Mouse (Mus musculus) hindbrain, embryonic 13.5 days (tissue): ENCODE data around the gene Hoxa10. TPM values are rescaled to one million over a fixed set of nuclear protein-coding genes. Genes with fewer than 3 reads are reported as not detected.
A peak's percentile ranks its signal among the peaks of the same experiment; 100 is the strongest.

ENCODE experiments used
- ATAC-seq: fragments of 200-750 bp; cut with Nextera tagmentation; 2 replicates; pipeline ENCODE4 v1.8.0; 2017; ENCODE audit warnings: moderate TSS enrichment; ENCODE audit not compliant: low FRiP score
- H3K27ac ChIP-seq: fragments of 300-500 bp; sonication (generic); 2 replicates; pipeline ENCODE4 v1.5.1; 2015; ENCODE audit warnings: inconsistent platforms, mild to moderate bottlenecking, moderate library complexity
- H3K27me3 ChIP-seq: fragments of 300-500 bp; sonication (generic); 2 replicates; pipeline ENCODE4 v1.6.1; 2015; ENCODE audit warnings: mild to moderate bottlenecking, inconsistent platforms
- H3K36me3 ChIP-seq: fragments of 300-500 bp; sonication (generic); 2 replicates; pipeline ENCODE4 v1.6.1; 2015; ENCODE audit warnings: mild to moderate bottlenecking, inconsistent platforms
- H3K4me1 ChIP-seq: fragments of 300-500 bp; sonication (generic); replicated peaks from 2 replicates; pipeline ENCODE4 v1.6.1; 2015; ENCODE audit warnings: inconsistent platforms
- H3K4me2 ChIP-seq: fragments of 300-500 bp; sonication (generic); 2 replicates; pipeline ENCODE4 v1.6.1; 2015; ENCODE audit warnings: inconsistent platforms, mild to moderate bottlenecking, moderate library complexity
- H3K4me3 ChIP-seq: fragments of 300-500 bp; sonication (generic); 2 replicates; pipeline ENCODE4 v1.5.1; 2015; ENCODE audit warnings: mild to moderate bottlenecking, inconsistent platforms
- H3K9ac ChIP-seq: fragments of 300-500 bp; sonication (generic); 2 replicates; pipeline ENCODE4 v1.6.1; 2015; ENCODE audit warnings: mild to moderate bottlenecking, inconsistent platforms
- H3K9me3 ChIP-seq: fragments of 300-500 bp; sonication (generic); 2 replicates; pipeline ENCODE4 v1.6.1; 2016; ENCODE audit warnings: inconsistent platforms
- WGBS: fragments of 180-500 bp; shearing (Covaris S2); methylation state at CpG from one replicate; pipeline ENCODE4 v1.1.7; 2015; 5-methylcytosine and 5-hydroxymethylcytosine counted together
- polyA plus RNA-seq: library from polyadenylated mRNA; unstranded; fragments of >200 nt; fragmentation: Nextera tagmentation; extraction: Ambion mirVana; gene quantifications from 2 replicates; pipeline ENCODE4 v1.2.1, GENCODE M21; 2015

Hoxa10 gene
- polyA plus RNA-seq, 1 experiment from 2014 or later = 0.22 TPM

GRCm38 (mm10) chr6:52215771-52216535 is 24.7 kb downstream of the Hoxa10 start:
- ATAC-seq = no peak
- Histone ChIP-seq H3K27ac (peak overlapping the region; percentile 42), H3K9ac (0 out of 2 replicates have a peak overlapping the region, but pooled peaks have one; percentile 11), H3K36me3 (no peaks in the 10 kb centered on the region), H3K27me3 (peaks cover 100% of the 10 kb centered on the region), H3K4me1 (peaks cover 32% of the 10 kb centered on the region), H3K4me2 (peak overlapping the region; percentile 34), H3K9me3 (no peaks in the 10 kb centered on the region), H3K4me3 (peak overlapping the region; percentile 33)
- WGBS = 2% methylated on average over 30 of the region's 30 CpGs

GRCm38 (mm10) chr6:52215070-52215469 is 25.6 kb downstream of the Hoxa10 start:
- H3K9me3 ChIP-seq = no peaks in the 10 kb centered on the region
- peak overlapping the region; percentile 34; the same call in 1 of the 2 replicates for H3K4me2 ChIP-seq
- no peak overlapping the region for H3K9ac ChIP-seq
- ATAC-seq = no peak
- no peaks in the 10 kb centered on the region for H3K36me3 ChIP-seq
- peaks cover 99% of the 10 kb centered on the region for H3K27me3 ChIP-seq
- H3K4me3 ChIP-seq = no peak overlapping the region
- WGBS = 14% methylated on average over 3 of the region's 3 CpGs
- H3K27ac ChIP-seq = no peak overlapping the region
- H3K4me1 ChIP-seq = peaks cover 32% of the 10 kb centered on the region

DNA sequence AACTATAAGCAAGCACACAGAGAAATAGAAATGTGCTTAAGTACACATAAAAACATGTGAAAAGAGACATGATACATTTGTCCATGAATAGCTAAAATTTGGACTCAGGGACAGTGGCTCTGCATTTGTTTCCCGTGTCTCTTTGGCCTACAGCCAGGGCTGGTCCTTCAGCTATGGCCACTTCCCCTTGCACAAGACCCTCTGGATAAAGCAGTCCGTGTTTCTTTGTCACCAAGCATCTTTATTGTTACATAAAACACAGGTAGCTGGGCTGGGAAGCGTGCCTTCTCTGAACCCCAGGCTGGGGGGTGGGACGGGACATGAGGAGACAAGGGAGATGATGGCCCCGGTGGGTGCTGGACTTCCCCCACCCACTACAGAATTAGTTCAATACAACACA is 26.4 kb downstream of the Hoxa10 start:
- no peak for ATAC-seq
- WGBS = 24% methylated on average over 5 of the region's 5 CpGs
- Histone ChIP-seq H3K27ac (no peak overlapping the region), H3K4me1 (peaks cover 38% of the 10 kb centered on the region), H3K4me3 (no peak overlapping the region), H3K36me3 (no peaks in the 10 kb centered on the region), H3K9ac (no peak overlapping the region), H3K27me3 (peaks cover 99% of the 10 kb centered on the region), H3K9me3 (no peaks in the 10 kb centered on the region), H3K4me2 (no peak overlapping the region)

- Histone ChIP-seq H3K4me2 (peak within 1 kb of the TSS; percentile 64), H3K4me1 (peaks cover 47% of the 10 kb centered on the region), H3K9ac (peak within 1 kb of the TSS; percentile 49), H3K27ac (peak within 1 kb of the TSS; percentile 82), H3K36me3 (no peaks in the 10 kb centered on the region), H3K9me3 (no peaks in the 10 kb centered on the region), H3K27me3 (peaks cover 99% of the 10 kb centered on the region), H3K4me3 (peak within 1 kb of the TSS; percentile 34)
- 6% methylated on average over 38 of the region's 38 CpGs for WGBS
- ATAC-seq = no peak
Measured at GRCm38 (mm10) chr6:52213119-52213986, 27.3 kb downstream of the Hoxa10 start, which contains the start of the genes Hoxa3 and Gm28308. TSS of gene Hoxa3 (minus strand) at chr6:52213336. TSS of gene Gm28308 (minus strand) at chr6:52213339.

- Histone ChIP-seq H3K27ac (peak overlapping the region; percentile 82), H3K27me3 (peaks cover 99% of the 10 kb centered on the region), H3K4me2 (peak overlapping the region; percentile 64), H3K9ac (peak overlapping the region; percentile 49; the same call in 1 of the 2 replicates), H3K4me3 (peak overlapping the region; percentile 34), H3K36me3 (no peaks in the 10 kb centered on the region), H3K9me3 (no peaks in the 10 kb centered on the region), H3K4me1 (peaks cover 50% of the 10 kb centered on the region)
- 1% methylated on average over 22 of the region's 22 CpGs for WGBS
- ATAC-seq = no peak
Measured at GRCm38 (mm10) chr6:52212556-52213118, 28.0 kb downstream of the Hoxa10 start.

GRCm38 (mm10) chr6:52211961-52212360 is 28.7 kb downstream of the Hoxa10 start:
- peak overlapping the region; percentile 49 for H3K9ac ChIP-seq
- WGBS = 4% methylated on average over 13 of the region's 13 CpGs
- H3K4me3 ChIP-seq = peak overlapping the region; percentile 34

DNA sequence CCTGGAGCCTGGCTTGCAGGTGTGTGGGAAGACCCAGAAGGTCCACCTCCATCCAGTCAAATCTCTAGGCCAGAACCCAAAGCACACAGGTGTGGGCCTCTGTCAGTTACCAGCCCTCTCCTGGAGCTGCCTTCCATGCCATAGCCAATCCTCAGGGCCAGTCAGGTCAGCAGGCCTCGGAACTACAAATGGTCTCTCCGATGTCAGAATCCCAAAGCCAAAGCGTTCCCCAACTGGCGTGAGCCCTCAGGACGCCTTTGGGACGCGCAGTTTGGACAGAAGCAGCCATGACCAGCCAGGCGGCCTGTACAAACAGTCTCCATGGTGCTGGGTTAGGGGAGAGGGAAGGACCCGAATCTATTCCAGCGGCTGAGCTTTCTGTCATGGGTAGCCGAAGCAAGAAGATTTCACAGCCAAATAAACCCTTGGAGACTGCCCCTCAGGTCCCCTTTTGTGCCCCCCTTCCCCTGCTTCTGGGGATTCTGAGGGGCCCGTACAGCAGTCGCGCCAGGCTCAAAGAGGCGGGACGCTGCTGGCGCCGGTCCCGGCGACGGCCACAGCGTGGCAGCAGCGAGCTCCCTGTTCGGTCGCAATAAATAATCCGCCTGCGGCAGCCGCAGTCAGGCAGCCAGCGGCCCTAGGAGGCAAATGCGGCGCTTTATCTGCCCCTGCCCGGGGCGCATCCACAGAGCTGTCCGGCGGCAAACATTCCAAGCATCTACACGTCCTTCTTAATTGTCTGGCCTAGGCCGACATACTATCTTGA is 29.3 kb downstream of the Hoxa10 start:
- peak overlapping the region; percentile 34 for H3K4me3 ChIP-seq
- peak overlapping the region; percentile 64 for H3K4me2 ChIP-seq
- peak overlapping the region; percentile 82 for H3K27ac ChIP-seq
- peak; percentile 38; the same call in 1 of the 2 replicates for ATAC-seq
- H3K4me1 ChIP-seq = peaks cover 40% of the 10 kb centered on the region
- no peaks in the 10 kb centered on the region for H3K36me3 ChIP-seq
- no peaks in the 10 kb centered on the region for H3K9me3 ChIP-seq
- H3K27me3 ChIP-seq = peaks cover 99% of the 10 kb centered on the region
- 1% methylated on average over 37 of the region's 37 CpGs for WGBS
- H3K9ac ChIP-seq = peak overlapping the region; percentile 63

More at GRCm38 (mm10) chr6:52211961-52212360, 28.7 kb downstream of the Hoxa10 start:
- Histone ChIP-seq H3K36me3 (no peaks in the 10 kb centered on the region), H3K27ac (peak overlapping the region; percentile 82), H3K4me2 (peak overlapping the region; percentile 64), H3K27me3 (peaks cover 99% of the 10 kb centered on the region), H3K9me3 (no peaks in the 10 kb centered on the region), H3K4me1 (peaks cover 43% of the 10 kb centered on the region)
- ATAC-seq = no peak

- no peak for ATAC-seq
- no peaks in the 10 kb centered on the region for H3K36me3 ChIP-seq
- peak overlapping the region; percentile 91 for H3K27ac ChIP-seq
- H3K4me2 ChIP-seq = peak overlapping the region; percentile 64
- H3K9ac ChIP-seq = peak overlapping the region; percentile 70
- 9% methylated on average over 12 of the region's 12 CpGs for WGBS
- no peaks in the 10 kb centered on the region for H3K9me3 ChIP-seq
- H3K4me3 ChIP-seq = peak overlapping the region; percentile 58
- peaks cover 45% of the 10 kb centered on the region for H3K4me1 ChIP-seq
- peaks cover 99% of the 10 kb centered on the region for H3K27me3 ChIP-seq
Measured at GRCm38 (mm10) chr6:52209685-52210046, 31.0 kb downstream of the Hoxa10 start.

DNA sequence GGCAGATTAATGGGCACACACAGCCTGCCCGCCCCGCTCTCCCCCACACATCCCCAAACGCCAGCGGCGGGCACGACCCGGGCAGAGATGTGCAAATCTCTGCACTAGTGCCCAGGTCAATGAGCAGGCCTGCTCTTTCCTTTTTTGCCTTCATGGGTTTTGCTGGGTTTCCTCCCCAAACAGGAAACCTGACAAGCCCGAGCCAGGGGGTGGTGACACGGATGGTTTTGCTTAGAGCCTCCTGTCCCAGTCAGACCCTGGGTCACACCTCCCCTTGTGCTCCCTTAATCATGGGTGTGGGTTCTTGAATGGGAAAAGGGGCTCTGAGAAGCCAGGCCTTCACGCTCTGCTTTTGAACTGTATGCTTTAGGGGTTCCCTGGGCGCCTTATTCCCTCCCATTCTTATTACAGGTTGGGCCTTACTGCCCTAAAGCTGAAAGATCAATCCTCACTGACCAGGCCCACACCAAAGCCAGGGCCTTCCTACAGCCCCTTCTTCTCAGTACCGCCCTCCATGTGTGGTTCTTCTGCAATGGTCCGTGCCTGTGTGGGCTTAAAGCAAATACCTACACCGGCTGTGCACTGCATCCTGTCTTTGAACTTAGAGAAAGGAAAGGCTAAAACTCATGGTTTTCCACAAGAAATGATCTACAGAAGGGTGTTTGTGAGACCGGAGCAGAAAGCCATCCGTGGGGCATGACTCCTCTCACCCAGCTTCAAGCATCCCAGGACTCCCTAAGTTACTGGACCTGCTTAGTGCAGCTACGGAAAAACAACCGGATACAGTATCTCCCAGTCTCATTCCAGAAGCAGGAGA is 31.6 kb downstream of the Hoxa10 start:
- no peaks in the 10 kb centered on the region for H3K9me3 ChIP-seq
- H3K4me2 ChIP-seq = peak overlapping the region; percentile 64
- peaks cover 49% of the 10 kb centered on the region for H3K4me1 ChIP-seq
- H3K27ac ChIP-seq = peak overlapping the region; percentile 91
- no peaks in the 10 kb centered on the region for H3K36me3 ChIP-seq
- 4% methylated on average over 18 of the region's 18 CpGs for WGBS
- 0 out of 2 replicates have a peak, but pooled peaks have one; percentile 1 for ATAC-seq
- peak overlapping the region; percentile 70; the same call in 1 of the 2 replicates for H3K9ac ChIP-seq
- peak overlapping the region; percentile 58 for H3K4me3 ChIP-seq
- peaks cover 99% of the 10 kb centered on the region for H3K27me3 ChIP-seq

DNA sequence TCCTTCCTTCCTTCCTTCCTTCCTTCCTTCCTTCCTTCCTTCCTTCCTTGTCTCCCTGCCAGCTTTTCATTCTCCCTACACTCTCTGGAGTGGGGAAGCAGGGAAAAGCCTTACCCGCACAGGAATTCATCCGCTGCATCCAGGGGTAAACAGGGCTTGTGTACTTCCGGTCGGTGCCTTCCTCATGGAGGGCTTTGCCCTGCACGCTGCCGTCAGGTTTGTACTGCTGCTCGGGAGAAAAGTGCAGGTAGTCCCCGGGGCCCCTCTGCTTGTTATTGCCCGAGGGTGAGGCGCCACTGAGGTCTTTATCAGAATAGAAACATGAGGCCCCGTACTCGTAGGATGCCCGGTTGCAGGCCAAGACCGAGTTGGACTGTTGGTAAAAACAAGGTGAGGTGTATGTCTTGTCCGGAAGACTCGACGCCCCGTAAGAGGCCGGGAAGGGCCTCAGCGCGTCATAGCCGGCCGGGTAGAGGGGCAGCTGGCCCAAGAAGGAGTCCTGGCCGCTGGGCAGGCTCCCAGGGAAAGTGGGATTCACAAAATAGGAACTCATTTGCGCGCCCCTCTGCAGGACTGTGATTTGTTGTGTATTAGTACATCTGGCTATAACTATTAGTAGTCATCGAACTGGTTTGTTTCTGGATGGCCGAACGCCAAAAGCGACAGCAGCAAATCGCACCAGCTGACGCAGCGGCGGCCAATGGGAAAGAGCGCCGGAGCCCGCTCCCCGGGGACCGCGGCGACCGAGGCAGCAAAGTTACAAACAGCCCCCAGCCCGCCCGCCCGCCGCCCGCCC is 32.4 kb downstream of the Hoxa10 start, which contains the start of gene Hoxa6:
TSS of gene Hoxa6 (minus strand) at position 651 of the 796 bp plus-strand sequence.
- peak within 1 kb of the TSS; percentile 95 for H3K27ac ChIP-seq
- under 1% methylated on average over 47 of the region's 47 CpGs for WGBS
- peaks cover 99% of the 10 kb centered on the region for H3K27me3 ChIP-seq
- peaks cover 57% of the 10 kb centered on the region for H3K4me1 ChIP-seq
- H3K36me3 ChIP-seq = no peaks in the 10 kb centered on the region
- H3K9ac ChIP-seq = peak within 1 kb of the TSS; percentile 77
- peak within 1 kb of the TSS; percentile 64 for H3K4me2 ChIP-seq
- peak within 1 kb of the TSS; percentile 58 for H3K4me3 ChIP-seq
- ATAC-seq = peak; percentile 14; the same call in 1 of the 2 replicates
- no peaks in the 10 kb centered on the region for H3K9me3 ChIP-seq
